Mouse (Mus musculus): ENCODE results near the gene Lifr. TPM values are rescaled to one million over a fixed set of nuclear protein-coding genes. Genes with fewer than 3 reads are reported as not detected.

Gene Lifr
- polyA plus RNA-seq, 1 experiment from 2014 or later: 30.7 TPM

DNA sequence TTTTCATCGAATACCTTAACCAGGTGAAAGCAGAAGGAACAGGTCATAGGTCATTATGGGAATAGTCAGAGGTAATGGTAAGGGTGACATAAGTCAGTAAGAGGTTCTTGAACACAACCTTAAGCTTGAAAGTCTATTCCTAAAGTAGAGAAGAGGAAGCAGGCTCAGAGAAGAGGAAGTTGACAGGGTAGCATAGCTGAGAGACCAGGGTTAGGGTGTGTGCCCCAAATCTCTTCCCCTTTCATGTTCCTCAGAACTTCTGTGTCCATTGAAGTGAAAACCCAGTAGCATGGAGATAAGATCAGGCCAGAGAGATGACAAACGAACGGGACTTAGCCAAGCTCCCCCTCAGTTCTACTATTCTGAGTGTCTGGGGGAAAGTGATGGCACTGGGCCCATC is 23.5 kb downstream of the Lifr start:
- Histone ChIP-seq H3K36me3 (replicated peaks) (no peaks in the 10 kb centered on the region), H3K4me3 (replicated peaks) (no peak overlapping the region), H3K4me2 (no peak overlapping the region), H3K4me1 (replicated peaks) (no peaks in the 10 kb centered on the region), H3K27me3 (no peaks in the 10 kb centered on the region), H3K9ac (no peak overlapping the region), H3K9me3 (replicated peaks) (no peaks in the 10 kb centered on the region), H3K27ac (replicated peaks) (no peak overlapping the region)
- no peak for ATAC-seq (ENCODE audit: insufficient read depth)
- 22% methylated on average over 3 of the region's 3 CpGs for WGBS (ENCODE audit: insufficient replicate concordance)

DNA sequence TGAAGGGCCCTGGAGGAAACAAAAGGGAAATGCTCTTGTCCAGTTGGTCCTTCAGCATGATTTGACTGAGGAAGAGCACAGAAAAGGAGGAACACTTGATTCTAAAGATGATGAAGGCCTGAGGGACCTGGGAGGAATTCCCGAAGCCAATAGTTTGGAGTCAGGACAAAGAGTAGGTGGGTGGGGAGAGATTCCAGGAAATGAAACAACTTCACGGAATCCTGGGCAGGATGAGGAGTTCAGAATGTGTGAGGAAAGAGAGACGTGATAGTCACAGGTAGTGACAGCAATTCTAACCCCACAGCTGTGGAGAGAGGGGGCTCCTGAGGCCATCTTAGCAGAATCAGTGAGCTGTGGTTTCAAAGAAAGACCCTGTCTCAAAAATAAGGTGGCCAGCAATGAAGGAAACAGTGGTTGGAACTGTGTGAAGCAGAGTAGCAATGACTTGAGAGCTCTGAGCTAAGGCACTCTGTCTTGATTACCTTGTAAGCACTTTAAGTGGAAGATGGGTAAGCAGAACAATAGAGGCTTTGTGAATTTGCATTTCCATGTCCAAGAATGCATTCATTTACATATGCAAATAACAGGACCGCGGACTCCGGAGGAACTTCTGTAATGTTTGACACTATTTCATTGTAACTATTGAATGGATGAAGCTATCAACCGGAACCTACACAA is 25.1 kb downstream of the Lifr start:
- Histone ChIP-seq H3K9me3 (replicated peaks) (no peaks in the 10 kb centered on the region), H3K4me1 (replicated peaks) (peaks cover 4% of the 10 kb centered on the region; the same call in 1 of the 2 replicates), H3K9ac (no peak overlapping the region), H3K4me3 (replicated peaks) (no peak overlapping the region), H3K36me3 (replicated peaks) (no peaks in the 10 kb centered on the region), H3K27me3 (no peaks in the 10 kb centered on the region), H3K27ac (replicated peaks) (no peak overlapping the region), H3K4me2 (no peak overlapping the region)
- ATAC-seq (ENCODE audit: insufficient read depth): no peak
- WGBS (ENCODE audit: insufficient replicate concordance): 55% methylated on average over 7 of the region's 7 CpGs

GRCm38 (mm10) chr15:7116216-7116615 is 25.8 kb downstream of the Lifr start:
- WGBS (ENCODE audit: insufficient replicate concordance): 42% methylated on average over 1 of the region's 1 CpGs

GRCm38 (mm10) chr15:7116699-7117098 is 26.3 kb downstream of the Lifr start:
- H3K27ac ChIP-seq (replicated peaks): no peak overlapping the region
- no peak overlapping the region for H3K4me2 ChIP-seq
- H3K9me3 ChIP-seq (replicated peaks): no peaks in the 10 kb centered on the region
- H3K4me3 ChIP-seq (replicated peaks): no peak overlapping the region
- WGBS (ENCODE audit: insufficient replicate concordance): 63% methylated on average over 3 of the region's 3 CpGs
- H3K4me1 ChIP-seq (replicated peaks): peaks cover 4% of the 10 kb centered on the region; the same call in 1 of the 2 replicates
- H3K9ac ChIP-seq: no peak overlapping the region
- ATAC-seq (ENCODE audit: insufficient read depth): no peak
- no peaks in the 10 kb centered on the region for H3K36me3 ChIP-seq (replicated peaks)
- H3K27me3 ChIP-seq: no peaks in the 10 kb centered on the region

More at GRCm38 (mm10) chr15:7116216-7116615, 25.8 kb downstream of the Lifr start:
- Histone ChIP-seq H3K4me1 (replicated peaks) (peaks cover 4% of the 10 kb centered on the region; the same call in 1 of the 2 replicates), H3K9me3 (replicated peaks) (no peaks in the 10 kb centered on the region), H3K27ac (replicated peaks) (no peak overlapping the region), H3K27me3 (no peaks in the 10 kb centered on the region), H3K36me3 (replicated peaks) (no peaks in the 10 kb centered on the region), H3K4me3 (replicated peaks) (no peak overlapping the region), H3K4me2 (no peak overlapping the region), H3K9ac (no peak overlapping the region)
- ATAC-seq (ENCODE audit: insufficient read depth): no peak

DNA sequence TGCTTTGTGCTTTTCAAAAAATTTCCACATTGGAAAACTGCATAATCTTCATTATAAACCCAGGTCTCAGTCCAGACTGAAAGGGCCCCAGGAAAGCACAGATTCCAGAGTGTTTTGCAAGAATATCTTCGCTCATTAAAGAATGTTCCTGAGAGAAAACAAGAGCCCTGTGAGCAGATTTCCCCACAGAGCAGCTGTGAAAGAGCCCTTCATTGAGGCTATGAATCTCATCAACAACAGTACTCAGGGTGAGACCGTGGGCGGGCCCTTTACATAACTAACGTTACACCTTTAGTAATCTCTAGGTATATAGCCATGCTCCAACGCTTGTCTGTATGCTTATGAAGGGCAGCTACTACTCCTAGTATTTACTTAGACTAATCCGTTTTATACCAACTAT is 27.5 kb downstream of the Lifr start:
- H3K27me3 ChIP-seq: no peaks in the 10 kb centered on the region
- ATAC-seq (ENCODE audit: insufficient read depth): no peak
- no peaks in the 10 kb centered on the region for H3K36me3 ChIP-seq (replicated peaks)
- WGBS (ENCODE audit: insufficient replicate concordance): 67% methylated on average over 6 of the region's 6 CpGs
- no peak overlapping the region for H3K4me3 ChIP-seq (replicated peaks)
- H3K4me1 ChIP-seq (replicated peaks): peaks cover 4% of the 10 kb centered on the region; the same call in 1 of the 2 replicates
- no peak overlapping the region for H3K4me2 ChIP-seq
- H3K9ac ChIP-seq: no peak overlapping the region
- H3K27ac ChIP-seq (replicated peaks): no peak overlapping the region
- no peaks in the 10 kb centered on the region for H3K9me3 ChIP-seq (replicated peaks)

DNA sequence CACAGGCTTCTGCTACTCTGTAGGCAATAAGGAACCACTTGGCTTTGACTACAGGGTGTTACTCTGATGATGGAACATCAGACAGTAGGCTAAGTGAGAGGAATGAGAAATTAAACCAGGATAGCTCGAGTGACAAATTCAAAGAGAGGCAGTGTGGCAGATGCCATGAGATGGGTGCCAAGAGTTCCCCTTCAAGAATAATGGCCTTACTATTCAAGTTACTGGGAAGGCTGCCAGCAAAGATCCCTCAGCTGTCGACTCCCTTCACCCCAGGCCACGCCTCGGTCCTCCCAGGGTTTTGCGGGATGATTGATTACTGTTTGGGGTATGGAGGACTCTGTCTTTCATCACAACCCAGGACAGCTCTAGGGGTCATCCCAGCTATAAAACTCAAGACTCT is 28.4 kb downstream of the Lifr start:
- Histone ChIP-seq H3K4me3 (replicated peaks) (no peak overlapping the region), H3K4me1 (replicated peaks) (peaks cover 4% of the 10 kb centered on the region; the same call in 1 of the 2 replicates), H3K9ac (no peak overlapping the region), H3K27ac (replicated peaks) (no peak overlapping the region), H3K36me3 (replicated peaks) (no peaks in the 10 kb centered on the region), H3K4me2 (no peak overlapping the region), H3K27me3 (peaks cover 5% of the 10 kb centered on the region; the same call in 1 of the 2 replicates), H3K9me3 (replicated peaks) (no peaks in the 10 kb centered on the region)
- ATAC-seq (ENCODE audit: insufficient read depth): no peak
- WGBS (ENCODE audit: insufficient replicate concordance): 27% methylated on average over 5 of the region's 5 CpGs

GRCm38 (mm10) chr15:7119930-7120512 is 29.6 kb downstream of the Lifr start:
- H3K36me3 ChIP-seq (replicated peaks): no peaks in the 10 kb centered on the region
- no peaks in the 10 kb centered on the region for H3K9me3 ChIP-seq (replicated peaks)
- peaks cover 4% of the 10 kb centered on the region; the same call in 1 of the 2 replicates for H3K4me1 ChIP-seq (replicated peaks)
- H3K27ac ChIP-seq (replicated peaks): no peak overlapping the region
- H3K27me3 ChIP-seq: peaks cover 7% of the 10 kb centered on the region; the same call in 1 of the 2 replicates
- H3K4me3 ChIP-seq (replicated peaks): no peak overlapping the region
- H3K9ac ChIP-seq: no peak overlapping the region
- 50% methylated on average over 8 of the region's 8 CpGs for WGBS (ENCODE audit: insufficient replicate concordance)
- peak; percentile 60 for ATAC-seq (ENCODE audit: insufficient read depth)
- H3K4me2 ChIP-seq: no peak overlapping the region

- Histone ChIP-seq H3K4me3 (replicated peaks) (no peak overlapping the region), H3K36me3 (replicated peaks) (no peaks in the 10 kb centered on the region), H3K4me1 (replicated peaks) (peaks cover 4% of the 10 kb centered on the region; the same call in 1 of the 2 replicates), H3K27me3 (peaks cover 32% of the 10 kb centered on the region), H3K27ac (replicated peaks) (no peak overlapping the region), H3K9ac (no peak overlapping the region), H3K4me2 (no peak overlapping the region), H3K9me3 (replicated peaks) (no peaks in the 10 kb centered on the region)
- no peak for ATAC-seq (ENCODE audit: insufficient read depth)
- 59% methylated on average over 5 of the region's 5 CpGs for WGBS (ENCODE audit: insufficient replicate concordance)
Observed at GRCm38 (mm10) chr15:7123781-7124450, 33.5 kb downstream of the Lifr start.

DNA sequence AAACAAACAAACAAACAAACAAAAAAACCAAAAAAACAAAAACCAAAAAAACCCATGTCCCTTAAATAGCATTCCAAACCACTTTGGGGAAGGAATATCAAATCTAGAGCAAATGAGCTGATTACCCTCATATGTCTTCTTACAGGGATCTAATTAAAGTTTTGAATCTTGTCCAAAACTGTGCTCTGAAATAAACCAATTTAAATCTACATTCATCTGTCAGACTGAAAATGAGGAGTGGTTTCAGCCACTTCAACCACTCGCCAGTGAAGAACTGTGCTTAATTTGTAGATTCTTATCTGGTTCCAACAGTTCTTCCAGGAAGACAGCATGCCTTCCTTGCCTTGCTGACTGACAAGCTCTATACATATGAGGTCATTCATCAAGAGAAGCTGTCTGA is 35.8 kb downstream of the Lifr start:
- H3K4me1 ChIP-seq (replicated peaks): no peaks in the 10 kb centered on the region
- H3K9me3 ChIP-seq (replicated peaks): no peaks in the 10 kb centered on the region
- H3K4me2 ChIP-seq: no peak overlapping the region
- no peak for ATAC-seq (ENCODE audit: insufficient read depth)
- H3K9ac ChIP-seq: no peak overlapping the region
- H3K27ac ChIP-seq (replicated peaks): no peak overlapping the region
- 11% methylated on average over 1 of the region's 1 CpGs for WGBS (ENCODE audit: insufficient replicate concordance)
- H3K27me3 ChIP-seq: peaks cover 55% of the 10 kb centered on the region
- no peaks in the 10 kb centered on the region for H3K36me3 ChIP-seq (replicated peaks)
- H3K4me3 ChIP-seq (replicated peaks): no peak overlapping the region

GRCm38 (mm10) chr15:7128627-7129126 is 38.3 kb downstream of the Lifr start:
- H3K9ac ChIP-seq: peak overlapping the region; percentile 35; the same call in 1 of the 2 replicates

More at GRCm38 (mm10) chr15:7128627-7129126, 38.3 kb downstream of the Lifr start:
- Histone ChIP-seq H3K9me3 (replicated peaks) (no peaks in the 10 kb centered on the region), H3K36me3 (replicated peaks) (no peaks in the 10 kb centered on the region), H3K27me3 (peaks cover 68% of the 10 kb centered on the region), H3K4me1 (replicated peaks) (0 out of 2 replicates have a peak, but pooled peaks cover 4% of the 10 kb centered on the region), H3K4me3 (replicated peaks) (peak overlapping the region; percentile 61), H3K27ac (replicated peaks) (peak overlapping the region; percentile 72), H3K4me2 (peak overlapping the region; percentile 60)
- 3% methylated on average over 18 of the region's 18 CpGs for WGBS (ENCODE audit: insufficient replicate concordance)
- no peak for ATAC-seq (ENCODE audit: insufficient read depth)
